Mouse (Mus musculus): ENCODE results near the gene Bsnd.

DNA sequence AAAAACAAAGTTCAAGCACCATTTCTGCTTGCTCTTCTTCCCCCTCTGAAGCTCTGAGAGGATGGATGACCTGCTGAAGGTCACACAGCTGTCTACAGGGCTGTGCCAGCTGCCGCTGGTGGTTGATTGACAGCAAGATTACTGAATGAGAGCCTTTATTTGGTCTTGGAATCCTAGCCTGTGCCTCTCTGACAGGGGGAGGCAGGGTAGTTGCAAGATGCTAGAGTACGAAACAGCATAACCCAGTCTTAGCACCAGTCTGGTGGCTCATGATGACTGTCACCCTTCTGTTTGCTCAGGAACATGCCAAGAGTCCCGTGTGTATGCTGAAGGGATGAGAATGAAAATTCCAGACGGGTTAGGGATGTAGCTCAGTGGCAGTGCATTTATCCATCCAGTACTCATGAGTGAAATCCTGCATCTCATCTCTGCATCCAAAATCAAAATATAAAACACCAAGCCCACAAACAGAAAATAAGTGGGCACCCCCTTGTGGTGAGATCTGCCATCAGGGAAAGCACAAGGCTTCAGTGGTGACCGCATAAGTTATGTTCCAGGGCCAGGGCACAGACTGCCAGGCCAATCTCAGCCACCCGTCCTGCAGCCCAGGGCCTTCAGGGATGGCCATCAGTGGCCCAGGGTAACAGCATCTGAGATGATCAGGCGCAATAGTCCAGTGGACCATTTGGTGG is 35.9 kb upstream of the Bsnd start:
- TF ChIP-seq CTCF (IDR thresholded peaks at IDR 0.05; ENCODE audit: borderline replicate concordance, insufficient read depth, low read length) (no peak), POLR2A (IDR thresholded peaks at IDR 0.05; ENCODE audit: low read depth, low read length) (no peak)

Measured in embryonic fibroblast, embryonic 13.5 days (primary cell).